Mouse (Mus musculus) ES-Bruce4 (cell line): ENCODE measurements around the gene Pde6d.

Experiments used
- CTCF ChIP-seq: IDR thresholded peaks from one replicate; pipeline ENCODE4 v1.8.1; 2011; ENCODE audit warnings: low read depth, low read length
- EP300 ChIP-seq: IDR thresholded peaks from 2 replicates; pipeline ENCODE4 v1.6.1; 2011; ENCODE audit warnings: low read depth, low read length; ENCODE audit not compliant: insufficient read depth
- POLR2A ChIP-seq: IDR thresholded peaks from one replicate; pipeline ENCODE4 v1.8.1; 2011; ENCODE audit warnings: low read length; ENCODE audit not compliant: insufficient read depth

GRCm38 (mm10) chr1:86528571-86529180 lies 53.8 kb downstream of the Pde6d start:
- TF ChIP-seq POLR2A: no peak
- TF ChIP-seq EP300: no peak
- peak; percentile 29 for TF ChIP-seq CTCF
